Mouse (Mus musculus) cerebellum, adult 8-10 months (tissue): Measurements from ENCODE around the gene Spert.

Source experiments
- DNase-seq: peaks from one replicate; pipeline ENCODE4 v3.0.0; 2022

Gene Spert

GRCm38 (mm10) chr14:75592978-75593377 is at the start of gene Spert:
TSS of gene Spert (minus strand) at chr14:75593116.
- DNase-seq = no peak

GRCm38 (mm10) chr14:75642080-75642479 is 49.2 kb upstream of the Spert start, which contains the start of gene Erich6b:
TSS of gene Erich6b (plus strand) at chr14:75642259.
- no peak for DNase-seq

- DNase-seq = no peak
Observed at GRCm38 (mm10) chr14:75641369-75641768, 48.5 kb upstream of the Spert start.

GRCm38 (mm10) chr14:75640846-75641245 is 47.9 kb upstream of the Spert start:
- no peak for DNase-seq

GRCm38 (mm10) chr14:75637641-75638040 is 44.7 kb upstream of the Spert start:
- DNase-seq = peak; percentile 54

GRCm38 (mm10) chr14:75636107-75636506 is 43.2 kb upstream of the Spert start:
- no peak for DNase-seq

- DNase-seq = peak; percentile 67
Observed at GRCm38 (mm10) chr14:75635350-75635749, 42.4 kb upstream of the Spert start.

GRCm38 (mm10) chr14:75628870-75629269 is 36.0 kb upstream of the Spert start:
- no peak for DNase-seq

GRCm38 (mm10) chr14:75622984-75623383 is 30.1 kb upstream of the Spert start:
- DNase-seq = no peak

- DNase-seq = no peak
Observed at GRCm38 (mm10) chr14:75616375-75616774, 23.5 kb upstream of the Spert start.

GRCm38 (mm10) chr14:75609176-75609575 is 16.3 kb upstream of the Spert start:
- no peak for DNase-seq

- DNase-seq = no peak
Observed at GRCm38 (mm10) chr14:75583870-75584269, 9.0 kb downstream of the Spert start.

- DNase-seq = no peak
Observed at GRCm38 (mm10) chr14:75579010-75579409, 13.9 kb downstream of the Spert start.

- no peak for DNase-seq
Observed at GRCm38 (mm10) chr14:75566303-75566702, 26.6 kb downstream of the Spert start.

- DNase-seq = peak; percentile 89
Observed at GRCm38 (mm10) chr14:75565534-75566140, 27.3 kb downstream of the Spert start.

GRCm38 (mm10) chr14:75561577-75562331 is 31.2 kb downstream of the Spert start:
- no peak for DNase-seq

GRCm38 (mm10) chr14:75541731-75542130 is 51.2 kb downstream of the Spert start:
- no peak for DNase-seq

- DNase-seq = no peak
Observed at GRCm38 (mm10) chr14:75540996-75541350, 51.9 kb downstream of the Spert start.

GRCm38 (mm10) chr14:75540216-75540995 is 52.5 kb downstream of the Spert start:
- no peak for DNase-seq

- DNase-seq = no peak
Observed at GRCm38 (mm10) chr14:75539205-75539604, 53.7 kb downstream of the Spert start.
